Mouse (Mus musculus) G1E (cell line): ENCODE data around the gene Dpf3.

Source experiments
- CTCF ChIP-seq: IDR thresholded peaks from 2 replicates; pipeline ENCODE4 v1.5.1; 2012; ENCODE audit warnings: low read depth, low read length, inconsistent platforms, mixed read lengths
- TAL1 ChIP-seq: conservative IDR thresholded peaks from 2 replicates; pipeline ENCODE4 v1.6.1; 2012; ENCODE audit warnings: low read depth, low read length, inconsistent platforms, mixed read lengths

- TF ChIP-seq CTCF = no peak
- TF ChIP-seq TAL1 = no peak
Observed at GRCm38 (mm10) chr12:83210735-83211134, 276.8 kb downstream of the Dpf3 start.
